ENCODE assay signal across 10 mouse cellular contexts in the genomic region with DNA sequence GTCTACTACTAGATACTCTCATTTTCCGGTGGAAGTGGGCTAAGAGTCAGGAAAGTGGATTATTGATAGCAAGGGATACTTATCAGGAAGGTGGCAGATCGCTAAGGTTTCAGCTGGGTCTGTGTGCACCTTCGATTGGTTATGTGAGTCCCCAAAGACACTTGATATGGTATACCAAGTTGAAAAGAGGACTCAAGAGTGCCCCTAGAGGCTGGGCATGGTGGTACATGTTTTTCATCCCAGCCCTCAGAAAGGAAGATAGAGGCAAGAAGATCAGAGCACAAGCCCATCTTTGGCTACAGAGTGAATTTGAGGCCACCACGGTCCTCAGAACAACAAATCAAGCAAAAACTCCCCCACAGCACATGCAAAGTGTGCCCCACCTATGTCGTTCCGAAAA. TPM values are rescaled to one million over a fixed set of nuclear protein-coding genes. Genes with fewer than 3 reads are reported as not detected.
DNase-seq lines count a peak whose midpoint lies in the region; ATAC-seq lines count a peak whose summit lies in the region.
"Had no signal": no experiment of that assay in that cellular context is flagged by ENCODE, and none has a peak within 500 bp of the region (broad histone marks: within the 10 kb centered on the region; RNA-seq: fewer than 3 reads in every experiment).

No protein-coding gene starts in this region.

- H3K36me3 ChIP-seq in embryonic facial prominence, embryonic 10.5 days (replicated peaks): no peaks in the 10 kb centered on the region
- H3K36me3 ChIP-seq in forebrain, embryonic 14.5 days (ENCODE audit: control insufficient read depth, insufficient read depth, low read length): no peaks in the 10 kb centered on the region
- H3K36me3 ChIP-seq: embryonic facial prominence, embryonic 12.5 days; midbrain, embryonic 12.5 days had no signal

- no peaks in the 10 kb centered on the region for H3K27me3 ChIP-seq in embryonic facial prominence, embryonic 10.5 days (replicated peaks; ENCODE audit: low read depth, poor library complexity, severe bottlenecking)
- H3K27me3 ChIP-seq in forebrain, embryonic 14.5 days (replicated peaks; ENCODE audit: control insufficient read depth, insufficient read depth, low read length): no peaks in the 10 kb centered on the region
- H3K27me3 ChIP-seq: embryonic facial prominence, embryonic 12.5 days; midbrain, embryonic 12.5 days had no signal

- no peak overlapping the region for H3K4me3 ChIP-seq in embryonic facial prominence, embryonic 10.5 days
- H3K4me3 ChIP-seq in forebrain, embryonic 14.5 days (ENCODE audit: low read depth, low read length): no peak overlapping the region
- H3K4me3 ChIP-seq: embryonic facial prominence, embryonic 12.5 days; midbrain, embryonic 12.5 days had no signal

- H3K9me3 ChIP-seq in embryonic facial prominence, embryonic 10.5 days: no peaks in the 10 kb centered on the region
- no peaks in the 10 kb centered on the region for H3K9me3 ChIP-seq in forebrain, embryonic 14.5 days (replicated peaks; ENCODE audit: control insufficient read depth, low read length)
- H3K9me3 ChIP-seq: embryonic facial prominence, embryonic 12.5 days; midbrain, embryonic 12.5 days had no signal

- ATAC-seq in forebrain, embryonic 14.5 days: no peak

- WGBS in embryonic facial prominence, embryonic 10.5 days: 72% methylated on average over 6 of the region's 6 CpGs
- 80% methylated on average over 6 of the region's 6 CpGs for WGBS in forebrain, embryonic 14.5 days

- intact Hi-C loops in left cerebral cortex, postnatal 14 days (cut with DNase I): no loop called here

- DNase-seq in adrenal gland, adult 18-20 months (ENCODE audit: low spot score in 2 of 2): peak; percentile 15 to 27
- no peak for DNase-seq in adrenal gland, postnatal 25 days
- peak; percentile 72 to 78 for DNase-seq in B cell, adult 2 months
- DNase-seq in embryonic facial prominence, embryonic 10.5 days (ENCODE audit: low spot score): peak; percentile 21
- peak; percentile 77 for DNase-seq in naive thymus-derived CD4-positive, alpha-beta T cell, adult 2 months (ENCODE audit: low read depth)
- no peak for DNase-seq in layer of hippocampus, adult 18-20 months (ENCODE audit: low spot score in 2 of 2)
- DNase-seq in left cerebral cortex, postnatal 14 days (ENCODE audit: low spot score in 2 of 2): no peak
- DNase-seq in forebrain, embryonic 14.5 days (ENCODE audit: low spot score): no peak

- H3K27ac ChIP-seq in embryonic facial prominence, embryonic 10.5 days (replicated peaks): no peak overlapping the region
- no peak overlapping the region for H3K27ac ChIP-seq in forebrain, embryonic 14.5 days (ENCODE audit: low read depth, low read length)
- H3K27ac ChIP-seq: embryonic facial prominence, embryonic 12.5 days; midbrain, embryonic 12.5 days had no signal

- no peak overlapping the region for H3K4me2 ChIP-seq in forebrain, embryonic 14.5 days (ENCODE audit: low read length)
- H3K4me2 ChIP-seq: embryonic facial prominence, embryonic 12.5 days; midbrain, embryonic 12.5 days had no signal

- H3K4me1 ChIP-seq in embryonic facial prominence, embryonic 10.5 days: peaks cover 9% of the 10 kb centered on the region
- H3K4me1 ChIP-seq in forebrain, embryonic 14.5 days (ENCODE audit: control insufficient read depth, insufficient read depth, low read length): no peaks in the 10 kb centered on the region; the same call in 1 of the 2 replicates
- H3K4me1 ChIP-seq: embryonic facial prominence, embryonic 12.5 days; midbrain, embryonic 12.5 days had no signal

- H3K9ac ChIP-seq in forebrain, embryonic 14.5 days (ENCODE audit: low read length): no peak overlapping the region
- H3K9ac ChIP-seq: embryonic facial prominence, embryonic 12.5 days; midbrain, embryonic 12.5 days had no signal

RNA-seq across cellular contexts. Expression of a gene that starts 25.3 kb away (rescaled TPM):
- total RNA-seq in adrenal gland, adult 18-20 months (2021): 100 to 1,000 TPM; 105 to 174 TPM
- total RNA-seq in adrenal gland, postnatal 25 days (2021): 176 and 192 TPM in 2 replicates
- 5.8 and 6.4 TPM in 2 replicates for polyA plus RNA-seq in embryonic facial prominence, embryonic 10.5 days (2016; fragmentation: Nextera tagmentation; extraction: Ambion mirVana)
- 10 to 100 TPM; 15.9 to 16.5 TPM for total RNA-seq in layer of hippocampus, adult 18-20 months (2021)
- 10 to 100 TPM; 20.0 to 24.4 TPM for total RNA-seq in left cerebral cortex, postnatal 14 days (2021)
- polyA plus RNA-seq in forebrain, embryonic 14.5 days (2014; fragmentation: Nextera tagmentation; extraction: Ambion mirVana): 1.6 and 2.2 TPM in 2 replicates

Comparison
In these comparisons a context has a peak if more than half of its experiments do, and no peak if none do; other contexts are left out.
1. DNase-seq: peak in adrenal gland, adult 18-20 months (2 of 2), B cell, adult 2 months (2 of 2), embryonic facial prominence, embryonic 10.5 days (single experiment) and naive thymus-derived CD4-positive, alpha-beta T cell, adult 2 months (single experiment); none in adrenal gland, postnatal 25 days (single experiment), layer of hippocampus, adult 18-20 months (0 of 2), left cerebral cortex, postnatal 14 days (0 of 2) and forebrain, embryonic 14.5 days (single experiment).